Comparison of ENCODE assay signal across 13 mouse cellular contexts in the genomic region with DNA sequence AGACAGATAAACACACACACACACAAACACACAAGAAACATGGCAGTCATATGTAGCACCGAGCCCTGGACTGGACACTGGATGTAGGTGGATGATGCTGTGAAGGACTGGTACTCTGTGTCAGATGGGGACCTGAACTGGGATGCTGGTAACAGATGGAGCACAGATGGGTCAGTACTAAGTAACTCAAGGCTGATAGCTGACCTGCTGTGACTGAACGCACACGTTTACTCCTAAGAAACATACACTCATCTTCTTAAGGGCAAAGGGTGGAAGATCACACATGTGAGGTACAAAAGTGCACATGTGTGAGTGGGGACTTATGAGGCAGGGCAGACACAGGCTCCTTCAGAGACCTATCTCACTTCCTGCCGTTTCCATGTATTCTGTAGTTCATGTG. TPM values are rescaled to one million over a fixed set of nuclear protein-coding genes. Genes with fewer than 3 reads are reported as not detected.
DNase-seq lines count a peak whose midpoint lies in the region; ATAC-seq and TF ChIP-seq lines count a peak whose summit lies in the region.
"Had no signal": no experiment of that assay in that cellular context is flagged by ENCODE, and none has a peak within 500 bp of the region (broad histone marks: within the 10 kb centered on the region; RNA-seq: fewer than 3 reads in every experiment).

No protein-coding gene starts in this region.

- no peaks in the 10 kb centered on the region for H3K27me3 ChIP-seq in heart, embryonic 14.5 days (ENCODE audit: control insufficient read depth, insufficient read depth, low read length)
- no peaks in the 10 kb centered on the region for H3K27me3 ChIP-seq in lung, embryonic 15.5 days
- H3K27me3 ChIP-seq in cerebellum, adult 2 months (ENCODE audit: control insufficient read depth, insufficient read depth, low read length), result no peaks in the 10 kb centered on the region
- H3K27me3 ChIP-seq in embryonic facial prominence, embryonic 12.5 days, result no peaks in the 10 kb centered on the region
- H3K27me3 ChIP-seq: forebrain, embryonic 12.5 days; hindbrain, embryonic 15.5 days had no signal

- no peak for TF ChIP-seq POLR2A in cerebellum, adult 2 months (IDR thresholded peaks at IDR 0.05; ENCODE audit: borderline replicate concordance, insufficient read depth, low read length)

- DNase-seq in heart, postnatal 10 days, result no peak
- DNase-seq in lung, postnatal 10 days, result no peak
- DNase-seq in cerebellum, adult 2 months, result peak; percentile 61 to 78
- no peak for DNase-seq in ovary, postnatal 36 days (ENCODE audit: low spot score)
- no peak for DNase-seq in c-Kit-positive CD71-positive TER-119-positive erythroid progenitor cells, embryonic 14.5 days (ENCODE audit: low spot score)
- DNase-seq: gastrocnemius, postnatal 14 days; layer of hippocampus, postnatal 36 days had no signal

- no peaks in the 10 kb centered on the region for H3K9me3 ChIP-seq in heart, embryonic 14.5 days (ENCODE audit: control insufficient read depth, low read length)
- no peaks in the 10 kb centered on the region for H3K9me3 ChIP-seq in lung, embryonic 15.5 days
- H3K9me3 ChIP-seq in embryonic facial prominence, embryonic 12.5 days, result no peaks in the 10 kb centered on the region
- H3K9me3 ChIP-seq: forebrain, embryonic 12.5 days; hindbrain, embryonic 15.5 days had no signal

- intact Hi-C loops in heart, postnatal 10 days (cut with DNase I), result no loop called here

- peak overlapping the region; percentile 43 to 60; a peak in 3 of 4 replicates for H3K27ac ChIP-seq in heart, embryonic 14.5 days (replicated peaks in 1 of 2; ENCODE audit: control insufficient read depth in 1 of 2, insufficient read depth in 1 of 2, low read depth in 2 of 2, low read length in 2 of 2)
- peak overlapping the region; percentile 49; the same call in 1 of the 2 replicates for H3K27ac ChIP-seq in lung, embryonic 15.5 days
- H3K27ac ChIP-seq in cerebellum, adult 2 months (ENCODE audit: insufficient read depth, low read length), result no peak overlapping the region
- H3K27ac ChIP-seq in embryonic facial prominence, embryonic 12.5 days, result peak overlapping the region; percentile 47; the same call in 1 of the 2 replicates
- H3K27ac ChIP-seq: forebrain, embryonic 12.5 days had no signal

- peaks cover 17% of the 10 kb centered on the region; the same call in 1 of the 2 replicates for H3K36me3 ChIP-seq in heart, embryonic 14.5 days (ENCODE audit: control insufficient read depth, insufficient read depth, low read length)
- H3K36me3 ChIP-seq in lung, embryonic 15.5 days, result no peaks in the 10 kb centered on the region
- H3K36me3 ChIP-seq in embryonic facial prominence, embryonic 12.5 days, result no peaks in the 10 kb centered on the region
- H3K36me3 ChIP-seq: forebrain, embryonic 12.5 days; hindbrain, embryonic 15.5 days had no signal

- TF ChIP-seq CTCF in cerebellum, adult 2 months (IDR thresholded peaks at IDR 0.05; ENCODE audit: borderline replicate concordance, insufficient read depth, low read depth, low read length), result no peak

- H3K4me1 ChIP-seq in heart, embryonic 14.5 days (ENCODE audit: control insufficient read depth in 2 of 2, insufficient read depth in 2 of 2, low read length in 2 of 2), result peaks cover 44 to 82% of the 10 kb centered on the region in 2 experiments
- peaks cover 68% of the 10 kb centered on the region for H3K4me1 ChIP-seq in lung, embryonic 15.5 days
- H3K4me1 ChIP-seq in cerebellum, adult 2 months (ENCODE audit: control insufficient read depth, insufficient read depth, low read length), result peaks cover 59% of the 10 kb centered on the region
- peaks cover 33% of the 10 kb centered on the region for H3K4me1 ChIP-seq in embryonic facial prominence, embryonic 12.5 days

- H3K9ac ChIP-seq in heart, embryonic 14.5 days (ENCODE audit: low read length), result no peak overlapping the region
- no peak overlapping the region for H3K9ac ChIP-seq in lung, embryonic 15.5 days
- no peak overlapping the region for H3K9ac ChIP-seq in embryonic facial prominence, embryonic 12.5 days
- H3K9ac ChIP-seq: forebrain, embryonic 12.5 days; hindbrain, embryonic 15.5 days had no signal

- no peak overlapping the region for H3K4me3 ChIP-seq in heart, embryonic 14.5 days (ENCODE audit: control insufficient read depth in 1 of 2, insufficient read depth in 1 of 2, low read depth in 1 of 2, low read length in 2 of 2)
- H3K4me3 ChIP-seq in lung, embryonic 15.5 days, result no peak overlapping the region
- no peak overlapping the region for H3K4me3 ChIP-seq in cerebellum, adult 2 months (replicated peaks; ENCODE audit: insufficient read depth, low read depth, low read length)
- H3K4me3 ChIP-seq in embryonic facial prominence, embryonic 12.5 days, result no peak overlapping the region
- H3K4me3 ChIP-seq: forebrain, embryonic 12.5 days; hindbrain, embryonic 15.5 days had no signal

- WGBS in heart, embryonic 14.5 days, result 80% methylated on average over 4 of the region's 4 CpGs
- 71% methylated on average over 4 of the region's 4 CpGs for WGBS in lung, embryonic 15.5 days
- 19% methylated on average over 4 of the region's 4 CpGs for WGBS in cerebellum, adult 2 months
- 71% methylated on average over 4 of the region's 4 CpGs for WGBS in embryonic facial prominence, embryonic 12.5 days

- ATAC-seq in heart, embryonic 14.5 days (ENCODE audit: insufficient number of reproducible peaks, insufficient read depth, low FRiP score, low read depth), result no peak
- no peak for ATAC-seq in lung, embryonic 15.5 days (ENCODE audit: borderline replicate concordance, extremely low read depth, low FRiP score, low TSS enrichment)
- no peak for ATAC-seq in embryonic facial prominence, embryonic 12.5 days (ENCODE audit: insufficient number of reproducible peaks, insufficient read depth, low FRiP score, low TSS enrichment)
- ATAC-seq: midbrain, embryonic 16.5 days had no signal

- H3K4me2 ChIP-seq in heart, embryonic 14.5 days (ENCODE audit: low read length), result no peak overlapping the region
- H3K4me2 ChIP-seq in lung, embryonic 15.5 days, result no peak overlapping the region
- H3K4me2 ChIP-seq in embryonic facial prominence, embryonic 12.5 days (replicated peaks), result no peak overlapping the region
- H3K4me2 ChIP-seq: forebrain, embryonic 12.5 days; hindbrain, embryonic 15.5 days had no signal

RNA-seq across cellular contexts. Expression of gene Sipa1l2, which starts 50.7 kb away (rescaled TPM):
- 17.8 and 18.0 TPM in 2 replicates for polyA plus RNA-seq in heart, embryonic 14.5 days (2014; fragmentation: Nextera tagmentation; extraction: Ambion mirVana)
- 10 to 100 TPM; 52.7 to 67.3 TPM for total RNA-seq in heart, postnatal 10 days (2021)
- polyA plus RNA-seq in lung, embryonic 15.5 days (2015; fragmentation: Nextera tagmentation; extraction: Ambion mirVana), result 13.4 and 15.6 TPM in 2 replicates
- 33.3 and 35.6 TPM in 2 replicates for polyA plus RNA-seq in cerebellum, adult 2 months (2012; rRNA removed)
- 24.1 and 24.2 TPM in 2 replicates for polyA plus RNA-seq in embryonic facial prominence, embryonic 12.5 days (2016; fragmentation: Nextera tagmentation; extraction: Ambion mirVana)

Comparison
In these comparisons a context has a peak if more than half of its experiments do, and no peak if none do; other contexts are left out.
1. DNase-seq: peak in cerebellum, adult 2 months (2 of 2); none in heart, postnatal 10 days (0 of 2), lung, postnatal 10 days (single experiment), ovary, postnatal 36 days (single experiment) and c-Kit-positive CD71-positive TER-119-positive erythroid progenitor cells, embryonic 14.5 days (single experiment).